Mouse (Mus musculus) lung, embryonic 14.5 days (tissue): Measurements from ENCODE around the gene Oit1. TPM values are rescaled to one million over a fixed set of nuclear protein-coding genes. Genes with fewer than 3 reads are reported as not detected.

Experiments used
- ATAC-seq: fragments of 200-750 bp; cut with Nextera tagmentation; 2 replicates; pipeline ENCODE4 v1.8.0; 2017; ENCODE audit warnings: mild to moderate bottlenecking, moderate TSS enrichment, moderate library complexity; ENCODE audit not compliant: insufficient read depth
- DNase-seq: peaks from one replicate; pipeline ENCODE4 v3.0.0-alpha.2; 2015
- H3K27ac ChIP-seq: fragments of 300-500 bp; sonication (generic); 2 replicates; pipeline ENCODE4 v1.5.1; 2014; ENCODE audit warnings: low read depth, mild to moderate bottlenecking, moderate library complexity
- H3K27me3 ChIP-seq: fragments of 300-500 bp; sonication (generic); 2 replicates; pipeline ENCODE4 v1.6.1; 2014; ENCODE audit warnings: low read length, control low read depth; ENCODE audit not compliant: insufficient read depth
- H3K36me3 ChIP-seq: fragments of 300-500 bp; sonication (generic); 2 replicates; pipeline ENCODE4 v1.6.1; 2014; ENCODE audit warnings: control low read depth; ENCODE audit not compliant: insufficient read depth
- H3K4me1 ChIP-seq: fragments of 300-500 bp; sonication (generic); 2 replicates; pipeline ENCODE4 v1.6.1; 2014; ENCODE audit warnings: antibody characterized with exemption, control low read depth; ENCODE audit not compliant: insufficient read depth
- H3K4me2 ChIP-seq: fragments of 300-500 bp; sonication (generic); 2 replicates; pipeline ENCODE4 v1.6.1; 2014; ENCODE audit warnings: mild to moderate bottlenecking
- H3K4me3 ChIP-seq: fragments of 300-500 bp; sonication (generic); 2 replicates; pipeline ENCODE4 v1.5.1; 2014; ENCODE audit warnings: low read depth, low read length
- H3K9ac ChIP-seq: fragments of 300-500 bp; sonication (generic); 2 replicates; pipeline ENCODE4 v1.6.1; 2014
- H3K9me3 ChIP-seq: fragments of 300-500 bp; sonication (generic); 2 replicates; pipeline ENCODE4 v1.6.1; 2016; ENCODE audit warnings: low read depth, low read length, control low read depth
- CTCF ChIP-seq: IDR thresholded peaks from 2 replicates; pipeline ENCODE4 v1.5.1; 2016; ENCODE audit warnings: antibody characterized with exemption, low read depth
- WGBS: fragments of 180-500 bp; shearing (Covaris S2); extraction: QIAGEN DNeasy Blood & Tissue Kit; methylation state at CpG from one replicate; pipeline ENCODE4 v1.1.7; 2014; 5-methylcytosine and 5-hydroxymethylcytosine counted together
- polyA plus RNA-seq: library from polyadenylated mRNA; unstranded; fragments of >200 nt; fragmentation: Nextera tagmentation; extraction: Ambion mirVana; gene quantifications from 2 replicates; pipeline ENCODE4 v1.2.1, GENCODE M21; 2014

Gene Oit1
- polyA plus RNA-seq, result 0.43 and 0.65 TPM in 2 replicates

DNA sequence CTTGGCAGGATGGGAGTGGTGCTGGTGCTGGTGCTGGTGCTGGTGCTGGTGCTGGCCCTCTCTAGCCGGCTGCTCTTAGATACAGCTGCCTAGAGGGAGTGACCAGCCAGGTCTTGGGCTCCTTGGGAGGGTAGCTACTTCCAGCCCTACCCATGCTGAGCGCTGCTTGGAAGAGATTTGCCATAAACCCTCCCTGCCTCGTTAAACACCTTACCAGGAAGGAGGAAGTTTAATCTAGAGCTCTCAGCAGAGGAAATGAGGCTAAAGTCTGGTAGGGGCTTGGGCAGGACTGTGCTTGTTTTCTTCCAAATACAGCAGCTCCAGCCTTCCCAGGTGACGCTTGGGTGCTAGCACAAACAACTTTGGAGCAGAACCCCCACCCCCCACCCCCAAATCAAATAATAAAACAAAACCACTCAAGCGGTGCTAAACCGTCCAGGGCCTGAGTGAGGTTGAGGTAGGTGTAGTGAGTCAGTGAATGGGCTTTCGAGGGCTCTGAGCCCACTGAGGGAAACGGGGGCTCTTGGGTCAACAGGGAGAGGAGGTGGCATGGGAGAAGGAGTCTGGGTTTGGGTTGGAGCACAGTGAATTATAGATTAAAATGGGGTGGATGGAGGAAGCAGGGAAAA lies at the start of gene Oit1:
TSS of gene Oit1 (minus strand) at position 70 of the 629 bp plus-strand sequence.
- no peak for TF ChIP-seq CTCF
- Histone ChIP-seq H3K4me2 (no peak within 1 kb of the TSS), H3K4me3 (no peak within 1 kb of the TSS), H3K27ac (no peak within 1 kb of the TSS), H3K9ac (no peak within 1 kb of the TSS), H3K4me1 (no peaks in the 10 kb centered on the region), H3K36me3 (no peaks in the 10 kb centered on the region), H3K27me3 (no peaks in the 10 kb centered on the region), H3K9me3 (no peaks in the 10 kb centered on the region)
- DNase-seq (peak; percentile 19), ATAC-seq (peak; percentile 69; the same call in 1 of the 2 replicates)
- 46% methylated on average over 8 of the region's 8 CpGs for WGBS

DNA sequence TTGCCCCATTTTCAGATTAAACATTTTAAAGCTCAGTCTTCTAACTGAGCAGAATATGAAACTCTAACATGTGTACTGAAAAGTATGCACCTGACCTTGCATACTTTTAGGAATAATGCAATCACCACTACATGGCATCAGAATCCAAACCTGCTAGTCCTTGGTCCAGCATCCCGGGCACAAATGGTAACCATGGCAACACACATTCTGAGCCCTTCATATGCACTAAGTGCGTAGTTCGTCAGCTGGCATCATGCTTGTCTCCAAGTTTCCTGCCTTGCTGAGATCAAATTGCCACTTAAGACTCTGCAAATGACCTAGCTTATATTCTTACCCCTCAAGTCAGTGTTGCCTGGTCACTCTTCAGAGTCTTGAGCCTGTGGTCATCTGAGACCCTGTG lies 44.3 kb upstream of the Oit1 start:
- no peak overlapping the region for H3K4me2 ChIP-seq
- TF ChIP-seq CTCF, result no peak
- H3K9me3 ChIP-seq, result no peaks in the 10 kb centered on the region
- DNase-seq (no peak), ATAC-seq (no peak)
- H3K36me3 ChIP-seq, result no peaks in the 10 kb centered on the region
- H3K9ac ChIP-seq, result no peak overlapping the region
- H3K27ac ChIP-seq, result no peak overlapping the region
- no peak overlapping the region for H3K4me3 ChIP-seq
- H3K4me1 ChIP-seq, result no peaks in the 10 kb centered on the region
- no peaks in the 10 kb centered on the region for H3K27me3 ChIP-seq
- 71% methylated on average over 3 of the region's 3 CpGs for WGBS

DNA sequence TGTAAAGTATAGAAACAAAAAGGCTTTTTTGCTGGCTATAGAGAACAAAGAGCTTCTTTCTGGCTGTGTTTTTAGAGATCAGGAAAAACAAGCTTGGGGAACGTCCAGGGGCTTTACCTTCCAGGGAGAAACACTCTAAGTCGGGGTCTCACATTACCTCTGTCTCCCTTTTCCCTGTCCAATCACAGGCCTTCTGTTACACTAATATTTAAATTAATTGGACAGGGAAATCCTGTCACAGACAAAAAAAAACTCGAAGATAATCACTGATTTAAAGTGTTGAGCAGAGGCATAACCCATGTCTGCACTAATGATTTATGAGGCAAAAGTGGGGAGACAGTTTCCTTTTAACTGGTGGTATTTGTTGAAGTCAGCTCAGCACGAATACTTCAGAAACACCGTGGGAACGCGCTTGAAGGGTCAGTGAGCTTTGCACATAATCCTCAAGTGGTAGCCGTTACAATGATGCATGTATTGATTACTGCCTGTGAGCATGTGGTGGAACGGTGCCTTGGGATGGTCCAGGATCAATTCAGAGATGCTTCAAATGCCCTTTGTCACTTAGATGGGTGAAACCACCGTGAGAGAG lies 42.7 kb upstream of the Oit1 start:
- WGBS, result 8% methylated on average over 10 of the region's 10 CpGs
- Histone ChIP-seq H3K4me1 (no peaks in the 10 kb centered on the region), H3K36me3 (no peaks in the 10 kb centered on the region), H3K4me3 (no peak overlapping the region), H3K9ac (no peak overlapping the region), H3K27ac (no peak overlapping the region), H3K4me2 (peak overlapping the region; percentile 38; the same call in 1 of the 2 replicates), H3K27me3 (no peaks in the 10 kb centered on the region), H3K9me3 (no peaks in the 10 kb centered on the region)
- no peak for TF ChIP-seq CTCF
- ATAC-seq, result no peak
- peak; percentile 27 for DNase-seq

DNA sequence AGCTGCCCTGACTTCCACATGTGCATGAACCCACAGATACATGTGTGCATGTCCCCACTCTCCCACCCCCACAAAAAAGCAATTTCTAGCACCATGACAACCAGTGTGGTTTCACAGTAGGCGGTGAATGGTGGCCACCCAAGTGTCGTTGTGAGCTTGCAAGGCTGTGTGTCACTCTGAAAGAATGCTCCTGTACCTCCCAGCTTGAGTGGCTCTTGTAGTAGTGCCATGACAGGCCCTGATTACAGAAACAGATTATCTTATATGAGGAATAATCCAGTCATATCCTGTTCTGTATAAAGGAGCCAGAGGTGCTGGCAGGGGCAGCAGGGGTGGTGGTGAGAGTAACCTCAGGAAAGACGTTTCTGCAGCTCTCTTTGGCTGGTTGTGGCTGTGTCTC lies 40.1 kb upstream of the Oit1 start:
- no peak for TF ChIP-seq CTCF
- Histone ChIP-seq H3K9ac (no peak overlapping the region), H3K4me2 (no peak overlapping the region), H3K4me1 (no peaks in the 10 kb centered on the region), H3K4me3 (no peak overlapping the region), H3K27me3 (no peaks in the 10 kb centered on the region), H3K36me3 (no peaks in the 10 kb centered on the region), H3K9me3 (no peaks in the 10 kb centered on the region), H3K27ac (no peak overlapping the region)
- DNase-seq (peak; percentile 10), ATAC-seq (0 out of 2 replicates have a peak, but pooled peaks have one; percentile 24)
- WGBS, result 40% methylated on average over 3 of the region's 3 CpGs

DNA sequence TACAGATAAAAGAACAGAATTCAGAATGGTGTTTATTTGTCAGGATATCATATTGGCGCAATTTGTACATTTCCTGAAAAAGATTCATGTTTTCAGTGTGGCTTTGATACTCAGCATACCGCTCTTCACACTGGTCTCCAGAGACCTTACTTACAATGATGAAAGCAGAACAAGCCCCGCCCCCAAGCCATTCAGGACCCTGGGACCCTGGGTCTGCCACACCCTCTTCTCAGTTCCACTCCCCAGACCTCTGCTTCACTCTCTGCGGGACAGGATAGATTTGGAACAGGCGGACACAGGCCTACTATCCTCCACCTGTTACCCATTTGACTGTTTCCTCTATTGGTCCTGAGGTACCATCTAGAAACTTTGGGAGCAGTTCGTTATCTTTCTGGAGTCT lies 27.4 kb upstream of the Oit1 start:
- H3K4me2 ChIP-seq, result no peak overlapping the region
- H3K27me3 ChIP-seq, result no peaks in the 10 kb centered on the region
- no peak overlapping the region for H3K9ac ChIP-seq
- no peaks in the 10 kb centered on the region for H3K4me1 ChIP-seq
- H3K27ac ChIP-seq, result no peak overlapping the region
- no peaks in the 10 kb centered on the region for H3K36me3 ChIP-seq
- WGBS, result 69% methylated on average over 6 of the region's 6 CpGs
- TF ChIP-seq CTCF, result no peak
- no peaks in the 10 kb centered on the region for H3K9me3 ChIP-seq
- no peak overlapping the region for H3K4me3 ChIP-seq
- DNase-seq, result no peak
- no peak for ATAC-seq

DNA sequence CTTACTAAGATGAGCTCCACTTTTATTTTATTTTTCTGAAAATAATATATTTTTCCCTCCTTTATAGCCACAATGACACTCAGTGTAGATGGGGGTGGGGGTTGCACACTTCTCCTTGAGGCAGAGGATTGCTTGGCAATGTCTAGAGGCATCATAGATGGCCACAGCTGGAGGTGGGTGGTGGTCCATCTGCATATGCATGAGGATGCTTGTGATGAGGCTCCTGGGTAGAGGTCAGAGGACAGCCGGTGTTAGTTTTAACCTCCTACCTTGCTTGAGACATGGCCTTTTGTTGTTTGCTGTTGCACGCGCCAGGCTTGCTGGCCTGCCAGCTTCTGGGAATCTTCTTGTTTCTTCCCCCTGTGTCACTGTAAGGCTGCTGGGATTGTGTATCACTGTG lies 24.8 kb upstream of the Oit1 start:
- Histone ChIP-seq H3K27me3 (no peaks in the 10 kb centered on the region), H3K4me2 (no peak overlapping the region), H3K4me3 (no peak overlapping the region), H3K9ac (no peak overlapping the region), H3K36me3 (no peaks in the 10 kb centered on the region), H3K4me1 (no peaks in the 10 kb centered on the region), H3K27ac (no peak overlapping the region), H3K9me3 (no peaks in the 10 kb centered on the region)
- 89% methylated on average over 3 of the region's 3 CpGs for WGBS
- no peak for TF ChIP-seq CTCF
- no peak for ATAC-seq
- DNase-seq, result no peak

DNA sequence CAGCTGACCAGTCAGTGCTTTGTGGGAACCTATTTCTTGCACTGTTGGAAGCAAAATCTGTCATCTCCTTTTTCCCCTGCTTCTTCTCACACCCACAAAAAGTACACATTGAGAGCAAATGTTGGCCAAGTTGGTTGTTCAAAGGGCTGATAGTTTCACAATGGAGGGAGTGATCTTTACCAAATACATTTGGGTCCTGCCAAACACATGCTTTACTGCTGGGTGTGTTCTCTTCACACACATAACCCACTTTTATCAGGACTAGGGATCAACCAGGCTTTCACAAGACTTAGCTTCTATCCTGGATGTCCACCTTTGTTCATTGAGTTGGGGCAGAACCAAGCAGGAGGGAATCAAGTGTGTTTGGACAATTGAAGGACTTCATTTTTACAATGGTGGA lies 20.0 kb upstream of the Oit1 start:
- Histone ChIP-seq H3K27me3 (no peaks in the 10 kb centered on the region), H3K27ac (no peak overlapping the region), H3K9me3 (no peaks in the 10 kb centered on the region), H3K4me3 (no peak overlapping the region), H3K9ac (no peak overlapping the region), H3K4me2 (no peak overlapping the region), H3K4me1 (no peaks in the 10 kb centered on the region), H3K36me3 (no peaks in the 10 kb centered on the region)
- TF ChIP-seq CTCF, result no peak
- no peak for DNase-seq
- ATAC-seq, result no peak
